Mouse (Mus musculus) cerebellum, adult 2 months (tissue): ENCODE measurements around the gene Rrp9.

Source experiments
- CTCF ChIP-seq: fragments of 200-500 bp; IDR thresholded peaks from 2 replicates; pipeline ENCODE4 v1.5.1; 2011; ENCODE audit warnings: low read depth, mild to moderate bottlenecking, control low read depth, low read length, moderate library complexity, borderline replicate concordance; ENCODE audit not compliant: insufficient read depth
- POLR2A ChIP-seq: fragments of 200-500 bp; IDR thresholded peaks from 2 replicates; pipeline ENCODE4 v1.6.1; 2011; ENCODE audit warnings: low read length, control low read depth, borderline replicate concordance; ENCODE audit not compliant: insufficient read depth

DNA sequence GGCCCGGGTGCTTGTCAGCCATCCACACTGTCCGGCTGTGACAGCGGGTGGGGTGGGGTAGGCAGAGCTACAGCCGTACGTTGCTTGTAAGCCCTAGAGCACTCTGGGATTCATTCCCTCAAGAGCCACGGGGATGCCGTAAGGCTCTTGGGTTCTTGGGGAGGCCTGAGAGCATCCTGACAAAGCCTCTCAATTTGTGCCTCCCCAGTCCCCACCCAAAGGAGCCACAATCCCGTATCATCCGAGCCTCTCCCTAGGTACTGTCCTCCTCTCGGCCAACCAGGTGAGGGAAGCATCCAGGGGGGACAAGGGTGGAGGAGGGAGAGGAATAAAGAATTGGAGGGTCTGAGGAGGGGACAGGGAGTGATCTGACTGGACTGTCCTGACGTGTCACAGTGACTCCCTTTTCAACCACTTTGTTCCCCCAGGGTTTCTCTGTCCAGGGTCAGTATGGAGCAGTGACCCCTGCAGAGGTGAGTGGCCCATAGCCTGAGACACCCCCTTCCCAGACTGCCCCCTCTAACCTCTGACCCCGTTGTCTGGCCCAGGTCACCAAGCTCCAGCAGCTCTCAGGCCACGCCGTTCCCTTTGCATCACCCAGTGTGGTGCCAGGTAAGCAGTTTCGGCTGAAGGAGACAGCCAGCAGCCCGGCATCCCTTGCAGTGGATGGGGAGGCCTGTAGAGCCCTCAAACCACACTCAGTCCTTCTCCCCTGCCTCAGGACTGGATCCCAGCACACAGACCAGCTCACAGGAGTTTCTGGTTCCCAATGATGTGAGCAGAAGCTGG lies 13.9 kb upstream of the Rrp9 start:
- TF ChIP-seq POLR2A (no peak), CTCF (no peak)
